Mouse (Mus musculus) regulatory T cell (primary cell): ENCODE measurements at regions not wholly inside any gene's neighbourhood (a gene's known extent, or its start where the extent isn't known, plus 50 kb on each side); places are given as distances from the start of the nearest gene placed in this dataset.

ENCODE experiments used
- in situ Hi-C: fragments of 300-600 bp; cut with MboI, MseI; formaldehyde crosslinking; loops from one replicate; pipeline ENCODE4 v1.15.1; 2025; ENCODE audit warnings: high pct_unique_total_duplicates

DNA sequence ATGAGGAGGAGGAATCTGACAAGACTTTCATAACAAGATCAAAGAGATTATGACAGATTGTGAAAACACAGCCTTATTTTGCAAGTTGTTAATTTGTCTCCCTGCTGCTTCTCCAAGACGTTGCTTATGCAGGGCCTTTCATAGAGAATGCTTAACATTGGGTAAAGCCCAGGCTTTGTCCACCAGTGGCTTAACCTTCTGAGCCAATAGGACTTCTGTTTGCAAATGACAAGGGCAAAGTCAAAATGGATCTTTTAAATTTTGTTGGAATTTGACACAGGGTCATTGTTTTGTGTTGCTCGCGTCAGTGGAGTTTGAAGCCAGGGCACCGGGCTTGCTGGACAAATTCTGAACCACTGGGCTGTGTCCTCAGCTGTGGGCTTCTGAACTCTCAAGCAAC, 346.6 kb downstream of the Epha4 start:
- in situ Hi-C loops, result no loop called here

DNA sequence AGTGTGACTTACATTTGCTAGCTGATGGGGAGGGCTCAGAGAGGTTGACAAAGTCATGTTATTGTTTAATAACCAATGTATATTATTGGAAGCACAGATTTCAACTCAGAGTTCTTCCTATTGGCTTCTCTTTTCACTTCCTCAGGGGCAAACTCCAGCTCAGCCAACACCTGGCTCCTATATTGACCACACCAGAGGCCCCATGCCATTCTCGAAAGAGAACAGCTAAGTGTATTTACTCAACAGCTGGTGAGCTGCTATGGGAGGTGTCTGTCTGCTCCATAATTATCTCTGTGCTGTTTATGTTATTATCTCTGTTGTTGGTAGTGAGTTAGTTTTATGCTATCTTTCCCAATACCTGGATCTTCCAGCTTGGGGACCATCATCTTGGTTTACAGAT, 342.4 kb downstream of the Epha4 start:
- in situ Hi-C loops, result no loop called here

DNA sequence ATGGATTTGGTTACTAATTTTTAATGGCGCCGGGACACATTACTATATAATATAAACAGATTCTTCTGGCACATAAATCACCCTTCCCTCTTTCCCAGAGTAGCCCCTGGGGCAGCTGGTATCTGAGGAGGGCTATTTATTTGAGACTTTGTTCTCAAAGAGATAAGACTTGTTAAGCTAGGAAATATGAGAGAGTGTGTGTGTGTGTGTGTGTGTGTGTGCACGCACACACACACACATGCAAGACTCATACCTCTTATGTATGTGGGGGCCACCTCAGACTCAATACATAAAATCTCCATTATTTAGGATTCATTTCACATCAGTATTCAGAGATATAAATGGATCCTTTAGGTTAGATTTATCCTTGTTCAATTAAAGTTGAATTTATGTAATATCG, 340.1 kb downstream of the Epha4 start:
- in situ Hi-C loops, result no loop called here

DNA sequence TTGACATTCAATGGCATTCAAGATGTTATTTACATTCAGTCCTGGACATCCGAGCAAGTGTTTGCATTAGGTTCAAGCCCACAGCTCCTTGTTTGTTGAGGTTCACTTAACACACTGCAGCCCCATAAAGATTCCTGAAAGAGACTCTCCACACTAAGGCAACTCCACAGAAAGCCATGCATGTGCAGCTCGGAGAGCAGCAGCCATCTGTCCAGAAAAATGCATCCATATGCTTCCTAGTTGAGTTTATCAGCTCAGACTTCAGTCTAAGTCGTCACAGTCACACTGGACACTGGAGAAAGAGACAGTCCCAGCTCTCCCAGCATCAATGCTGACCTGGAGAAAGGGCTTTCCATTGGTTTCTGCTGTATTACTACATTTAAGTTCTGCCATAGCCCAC, 339.7 kb downstream of the Epha4 start:
- in situ Hi-C loops, result no loop called here

DNA sequence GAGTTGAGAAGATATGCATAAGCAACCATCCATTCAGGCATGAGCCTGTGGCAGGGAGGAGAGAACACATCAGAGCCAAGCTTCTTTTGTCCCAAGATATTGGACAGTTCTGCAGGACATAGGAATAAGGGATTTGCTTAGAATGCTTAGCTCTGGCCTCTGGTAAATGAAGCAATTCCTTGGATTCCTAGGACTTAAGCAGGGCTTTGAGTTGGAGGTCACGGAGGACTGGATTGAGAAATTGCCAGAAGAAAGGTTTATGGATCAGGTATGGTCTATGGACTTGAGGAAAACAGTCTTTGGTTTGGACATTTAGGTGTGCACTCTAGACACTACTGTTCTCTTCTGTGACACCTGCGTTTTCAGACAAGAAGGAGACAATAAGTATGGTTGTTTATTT, 338.4 kb downstream of the Epha4 start:
- in situ Hi-C loops, result no loop called here

DNA sequence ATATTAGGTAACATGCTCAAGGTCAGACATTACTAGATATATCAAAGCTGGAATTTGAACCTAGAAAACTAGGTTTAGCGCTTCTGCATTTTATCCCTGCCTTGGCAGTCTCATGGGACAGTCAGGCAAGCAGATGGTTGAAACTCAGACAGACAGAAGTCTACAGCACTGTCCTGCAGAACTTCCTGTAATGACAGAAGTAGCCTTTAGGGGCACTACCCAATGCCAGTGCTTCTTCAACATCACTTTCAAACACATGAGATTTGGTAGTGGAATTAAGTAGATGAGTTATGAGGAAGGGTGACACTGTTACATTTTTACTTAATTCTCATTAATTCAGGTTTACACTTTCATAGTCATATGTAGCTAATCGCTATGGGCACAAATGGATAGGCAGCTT, 330.9 kb downstream of the Epha4 start:
- in situ Hi-C loops, result loop anchor here (10.0 kb wide), 1 partner anchor 1359 kb away; no protein-coding TSS in a partner anchor

DNA sequence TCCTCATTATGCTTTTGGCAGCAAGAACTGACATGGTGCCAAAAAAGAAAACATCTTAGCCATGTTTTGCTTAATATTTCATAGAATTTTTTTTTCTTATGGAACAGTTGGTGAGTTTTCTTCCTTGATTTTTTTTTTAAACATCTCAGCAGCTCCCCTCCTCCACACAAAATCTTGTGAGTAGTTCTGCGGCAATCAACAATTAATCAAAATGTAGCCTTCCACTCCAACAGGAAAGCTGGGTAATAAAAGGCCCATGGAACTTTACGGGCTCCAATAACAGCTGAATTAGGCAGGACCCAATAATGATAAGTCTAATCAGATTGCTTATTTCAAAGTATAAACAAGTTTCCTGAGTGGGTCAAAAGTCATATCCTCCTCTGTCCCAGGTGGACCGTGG, 324.7 kb downstream of the Epha4 start:
- in situ Hi-C loops, result no loop called here

DNA sequence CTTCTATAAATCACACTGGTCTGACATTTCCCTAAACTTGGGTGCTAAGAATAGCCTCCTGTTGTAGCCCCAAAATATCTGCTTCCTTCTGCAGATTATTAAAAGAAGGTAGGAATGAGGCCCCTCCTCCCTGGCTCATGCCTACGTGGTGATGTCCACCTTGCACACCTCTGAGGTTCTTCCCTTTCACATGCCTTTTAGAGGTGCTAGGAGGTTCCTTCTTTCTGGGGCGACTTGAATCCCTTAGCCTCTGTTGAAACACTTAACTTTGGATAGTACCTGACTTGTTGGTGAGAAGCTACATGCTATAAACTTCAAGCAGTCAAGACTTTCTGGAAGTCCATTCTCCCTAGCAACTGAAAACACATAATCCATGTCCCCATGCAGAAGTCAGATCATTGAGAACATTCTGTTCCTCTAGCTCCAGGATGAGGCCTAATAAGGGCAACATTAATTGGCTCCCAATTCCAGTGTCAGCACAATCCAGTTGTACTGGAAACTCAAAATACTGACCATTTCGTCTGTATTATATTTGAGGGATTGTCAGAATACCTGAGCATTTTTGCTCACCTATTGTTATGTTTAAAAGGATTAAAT, 313.5 kb downstream of the Epha4 start:
- in situ Hi-C loops, result no loop called here

DNA sequence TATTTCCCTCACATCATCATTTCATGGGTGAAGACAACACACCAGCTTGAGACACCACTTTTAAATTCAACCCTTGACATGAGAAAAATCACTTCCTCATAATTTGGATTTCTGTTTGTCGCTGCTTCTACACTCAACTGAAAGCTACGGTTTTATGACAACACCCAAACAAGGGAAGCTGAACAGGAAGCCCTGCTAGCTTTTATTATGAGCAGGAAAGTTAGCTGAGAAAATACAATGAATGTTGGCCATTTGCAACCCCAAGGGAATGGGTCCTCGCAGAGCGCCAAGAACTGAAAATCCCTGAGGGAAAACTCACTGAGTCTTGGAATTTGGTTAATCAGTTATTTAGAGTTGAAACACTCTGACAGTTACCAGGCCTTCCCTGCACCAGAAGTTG, 311.9 kb downstream of the Epha4 start:
- in situ Hi-C loops, result no loop called here

DNA sequence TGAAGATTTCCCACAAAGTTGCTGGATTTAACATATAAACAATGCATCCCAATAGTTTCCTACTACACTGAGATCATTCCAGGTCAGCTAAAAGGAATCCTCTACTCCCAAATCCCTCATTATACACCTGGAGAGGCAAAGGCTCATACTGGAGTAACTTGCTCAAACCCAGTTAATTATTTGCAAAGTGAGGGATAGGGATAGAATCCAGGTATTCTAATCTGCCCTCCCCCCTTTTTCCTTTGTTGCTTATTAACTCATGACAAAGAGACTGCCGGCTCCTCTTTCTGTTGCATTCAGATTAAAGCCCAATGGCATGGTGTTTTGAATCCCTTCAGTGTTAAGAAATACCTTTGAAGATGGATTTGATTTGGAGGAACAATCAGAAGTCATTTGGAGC, 308.4 kb downstream of the Epha4 start:
- in situ Hi-C loops, result no loop called here

DNA sequence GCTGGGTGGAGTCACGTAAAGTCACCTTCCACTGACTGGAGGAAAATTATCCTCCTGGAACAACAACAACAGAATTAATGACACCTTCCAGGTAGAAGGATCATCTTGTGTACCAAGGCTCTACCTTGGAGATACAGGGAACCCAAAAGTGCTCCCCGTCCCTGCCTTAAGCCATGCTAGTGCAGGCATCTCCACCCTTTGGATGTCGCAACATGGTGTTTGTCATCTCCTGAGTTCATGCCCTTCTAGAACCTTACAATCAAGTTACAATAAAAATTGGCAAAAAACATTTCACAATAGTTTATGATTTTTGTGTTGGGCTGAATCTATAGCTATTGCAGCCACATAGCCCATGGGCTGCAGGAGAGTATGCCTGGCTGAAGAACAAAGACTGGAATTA, 305.5 kb downstream of the Epha4 start:
- in situ Hi-C loops, result no loop called here

DNA sequence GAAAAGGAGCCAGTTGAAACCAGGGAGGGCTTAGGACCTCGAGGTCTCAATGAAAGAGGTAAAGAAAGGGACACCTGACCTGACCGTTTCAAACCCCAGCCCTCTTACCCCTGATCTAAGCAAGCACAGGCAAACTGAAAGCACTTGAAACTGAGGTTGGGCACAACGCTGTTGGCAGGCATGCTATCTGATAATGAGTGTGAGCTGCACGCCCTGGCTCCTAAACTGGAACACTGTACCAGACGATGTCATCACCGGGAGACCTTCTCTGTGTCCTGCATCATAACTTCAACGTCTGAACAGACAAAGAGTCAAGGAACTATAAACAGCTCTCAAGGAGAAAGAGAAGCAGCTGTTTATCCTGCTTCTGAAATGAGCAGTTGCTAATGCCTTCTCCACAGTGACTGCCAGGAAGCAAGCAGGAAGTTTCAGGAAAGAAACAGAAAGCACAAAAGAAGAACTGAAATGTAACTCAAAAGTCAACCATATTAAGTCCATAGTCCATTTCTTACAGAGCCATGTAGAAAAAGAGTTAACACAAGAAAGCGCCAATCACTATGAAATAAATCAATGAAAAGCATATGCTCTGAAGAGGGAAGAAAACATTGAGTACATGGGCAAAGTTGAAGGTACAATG, 301.3 kb downstream of the Epha4 start:
- in situ Hi-C loops, result no loop called here

DNA sequence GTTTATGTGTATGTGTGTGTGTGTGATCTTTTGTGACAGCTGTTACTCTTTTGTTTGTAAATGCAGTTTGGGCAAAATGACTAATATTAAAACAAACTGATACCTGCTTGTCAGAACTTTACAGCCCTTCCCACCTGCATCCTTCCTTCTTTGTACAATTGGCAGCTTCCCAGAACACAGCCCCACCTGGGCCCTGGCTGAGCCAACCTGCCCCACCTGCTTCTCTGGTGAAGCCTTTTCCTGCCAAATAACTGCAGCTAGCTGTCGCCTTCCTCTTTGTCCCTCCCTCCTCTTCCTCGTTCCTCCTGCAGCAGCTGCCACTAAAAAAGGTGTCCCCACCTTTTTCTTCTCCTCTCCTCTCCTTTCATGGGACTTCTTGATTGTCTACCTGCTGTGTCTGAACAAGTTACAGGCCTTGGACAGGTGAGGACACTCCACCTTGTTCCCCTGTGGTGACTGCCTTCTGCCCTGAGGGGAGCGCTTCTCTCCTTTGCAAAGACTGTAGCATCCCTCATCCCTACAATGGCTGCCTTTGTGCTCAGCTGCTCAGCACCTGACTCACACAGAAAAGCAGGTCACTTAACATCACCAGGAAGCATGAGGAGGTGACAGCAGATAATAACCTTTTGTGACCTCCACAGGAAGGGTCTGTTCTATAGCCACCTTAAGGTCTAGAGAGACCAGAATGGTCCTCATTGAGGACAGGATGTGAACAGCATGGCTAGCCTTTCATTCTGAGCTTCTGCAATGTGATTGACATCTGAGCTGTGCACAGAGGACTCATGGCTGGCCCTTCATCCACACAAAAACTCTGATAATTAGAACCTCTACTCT, 295.2 kb downstream of the Epha4 start:
- in situ Hi-C loops, result no loop called here

DNA sequence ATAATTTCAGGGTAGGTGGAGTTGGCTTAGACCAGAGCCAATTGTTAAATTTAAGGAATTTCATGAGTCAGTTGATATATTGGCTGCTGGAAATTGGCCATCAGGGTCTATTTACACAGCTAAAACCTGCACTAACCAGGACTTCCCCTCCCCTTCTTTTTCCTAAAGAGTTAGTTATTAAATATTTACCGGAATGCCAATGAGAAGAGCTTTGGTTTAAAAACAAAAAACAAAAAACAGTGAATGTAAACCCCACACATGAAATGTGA, 294.6 kb downstream of the Epha4 start:
- in situ Hi-C loops, result no loop called here

DNA sequence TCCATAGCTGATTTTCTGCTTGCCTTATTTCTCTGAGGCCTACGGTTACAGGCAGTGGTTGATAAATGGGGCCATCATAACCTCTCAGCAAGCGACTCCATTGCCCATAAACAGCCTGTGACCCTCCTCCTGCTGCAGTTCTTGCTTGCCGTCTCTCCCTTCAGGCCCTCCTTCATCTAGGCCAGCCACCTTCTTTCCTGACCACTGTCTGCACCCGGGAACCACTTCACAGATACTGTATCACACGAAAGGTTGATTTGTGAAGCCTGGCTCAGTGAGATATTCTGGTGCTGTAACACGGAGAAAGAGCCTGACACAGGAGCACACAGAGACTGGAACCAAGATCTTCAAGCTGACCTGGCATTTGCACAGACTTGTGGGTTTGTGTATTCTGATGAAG, 294.1 kb downstream of the Epha4 start:
- in situ Hi-C loops, result no loop called here

DNA sequence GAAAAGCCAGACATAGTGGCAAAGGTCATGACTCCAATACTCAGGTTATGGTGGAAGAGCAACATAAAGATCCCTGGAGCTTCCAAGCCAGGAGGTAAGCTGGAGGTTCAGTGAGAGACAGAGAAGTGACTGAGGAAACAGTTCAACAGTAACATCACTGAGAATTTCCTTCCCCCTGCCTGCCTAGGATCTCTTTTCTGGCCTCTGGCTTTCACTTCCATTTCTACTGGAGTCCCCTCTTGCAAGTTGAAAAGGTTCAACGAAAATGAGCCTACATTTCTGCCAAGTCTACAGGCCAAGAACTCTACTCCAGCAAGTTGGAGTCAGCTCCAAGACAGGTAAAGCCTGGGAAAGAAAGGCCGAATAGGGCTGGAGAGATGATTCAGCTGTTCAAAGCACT, 293.0 kb downstream of the Epha4 start:
- in situ Hi-C loops, result no loop called here

DNA sequence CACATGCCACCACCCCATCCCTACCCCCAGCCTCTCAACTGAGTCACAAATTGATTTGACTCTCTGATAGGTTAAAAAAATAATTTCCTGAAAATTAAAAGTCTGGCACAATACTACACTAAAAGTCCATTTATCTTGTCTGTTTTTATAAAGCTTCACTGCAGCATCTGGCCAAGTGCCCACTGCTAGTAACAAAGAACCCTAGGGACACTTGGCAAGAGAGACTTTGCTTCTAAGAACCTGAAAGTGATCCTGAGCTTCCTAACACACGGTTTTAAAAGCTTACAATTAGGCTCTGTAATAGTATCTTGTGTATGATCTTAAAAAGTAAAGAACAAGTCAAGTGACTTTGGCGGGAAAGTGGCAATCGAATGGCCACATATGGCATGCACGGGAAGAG, 288.3 kb downstream of the Epha4 start:
- in situ Hi-C loops, result no loop called here

DNA sequence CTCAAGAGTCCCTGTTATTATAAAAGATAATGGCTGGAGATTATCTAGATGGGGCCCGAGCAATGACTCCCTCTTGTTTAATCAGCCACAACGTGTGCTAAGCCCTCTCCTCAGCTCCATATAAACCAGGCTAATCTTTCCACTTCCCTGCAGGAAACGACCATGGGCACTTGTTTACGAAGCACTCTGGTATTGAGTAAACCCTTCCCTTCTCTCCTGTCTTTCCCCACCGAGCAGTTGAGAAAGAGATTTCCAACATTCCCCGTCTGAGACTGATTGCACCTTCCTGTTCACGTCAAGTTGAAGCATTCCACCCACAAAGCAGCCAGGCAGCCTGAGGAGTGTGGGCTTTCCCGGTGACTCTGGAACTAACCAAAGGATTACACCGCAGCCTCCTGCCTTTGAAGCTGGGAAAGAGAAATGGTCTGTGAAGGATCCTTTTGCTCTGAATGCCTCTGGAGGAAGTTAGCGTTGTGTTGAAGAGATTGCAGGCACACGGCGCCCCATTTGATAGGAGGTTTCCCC, 287.8 kb downstream of the Epha4 start:
- in situ Hi-C loops, result no loop called here

DNA sequence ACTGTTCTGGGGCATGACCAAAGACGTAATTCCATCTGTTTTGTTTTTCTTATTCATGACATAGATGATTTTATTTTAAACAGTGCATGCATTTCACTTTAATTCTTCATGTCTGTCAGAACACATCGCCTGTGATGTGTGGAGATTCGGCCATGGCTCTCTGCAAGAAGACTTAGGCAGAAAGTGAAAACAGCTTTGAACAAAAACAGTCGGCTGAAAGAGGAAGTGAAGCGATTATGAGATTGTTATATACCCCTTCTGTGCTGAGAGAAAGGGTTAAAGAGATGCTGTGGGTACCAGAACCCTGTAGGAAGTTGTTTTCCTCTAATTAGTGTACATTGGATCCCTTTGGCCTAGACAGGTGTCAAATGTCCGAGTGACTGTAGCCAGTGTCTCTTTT, 287.1 kb downstream of the Epha4 start:
- in situ Hi-C loops, result no loop called here

DNA sequence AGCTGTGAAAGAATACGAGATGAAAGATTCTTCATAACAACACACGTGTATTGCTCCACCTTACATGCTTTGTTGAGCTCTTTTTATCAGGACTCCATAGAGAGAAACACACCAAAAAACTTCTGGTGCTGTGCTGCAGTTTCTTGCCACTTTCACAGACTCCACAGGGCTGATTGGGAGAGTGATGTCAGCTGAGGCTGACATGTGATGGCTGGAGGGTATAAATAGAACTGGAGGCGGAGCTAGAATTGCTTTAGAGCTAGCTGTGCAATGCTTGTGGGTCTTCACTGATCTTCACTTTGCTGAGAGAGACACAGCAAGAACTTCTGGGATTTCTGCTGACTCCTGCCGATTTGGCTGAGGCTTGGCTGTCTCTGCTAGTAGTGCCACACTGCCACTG, 285.3 kb downstream of the Epha4 start:
- in situ Hi-C loops, result no loop called here

DNA sequence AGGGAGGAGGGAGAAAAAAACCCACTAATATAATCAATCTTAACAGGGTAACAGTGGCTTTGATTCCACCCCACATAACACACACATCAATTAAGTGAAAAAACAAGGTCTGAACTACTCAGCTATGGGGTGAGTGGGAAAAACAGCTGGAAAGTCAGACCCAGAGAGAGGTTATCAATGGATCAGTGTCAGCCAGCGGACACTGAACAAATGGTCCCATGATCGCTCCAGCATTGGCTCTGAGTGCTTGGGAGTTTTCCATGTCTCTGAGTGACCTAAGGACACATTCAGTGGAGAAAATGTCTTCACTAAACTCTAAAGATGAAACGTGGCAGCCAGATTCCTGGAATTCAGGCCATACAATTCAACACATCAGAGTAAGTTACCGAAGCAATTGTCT, 281.9 kb downstream of the Epha4 start:
- in situ Hi-C loops, result no loop called here

DNA sequence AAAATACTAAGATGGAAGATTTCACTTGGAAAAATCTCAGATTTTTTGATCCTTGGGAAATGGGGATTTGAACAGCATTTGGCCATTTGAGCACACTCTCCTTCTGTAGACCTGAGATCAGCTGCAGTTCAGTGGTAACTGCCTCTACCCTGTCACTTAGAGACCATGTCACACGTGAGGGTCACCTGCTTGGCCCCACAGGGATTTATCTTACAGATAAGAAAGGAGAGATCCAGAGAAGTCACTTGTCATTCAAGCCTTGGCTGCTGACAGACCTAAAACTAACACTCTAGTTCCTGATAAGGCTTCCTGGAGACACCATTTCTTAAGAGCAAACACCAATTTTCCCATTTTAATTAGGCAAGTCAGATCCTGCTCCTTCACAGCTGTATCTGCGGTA, 270.2 kb downstream of the Epha4 start:
- in situ Hi-C loops, result no loop called here

DNA sequence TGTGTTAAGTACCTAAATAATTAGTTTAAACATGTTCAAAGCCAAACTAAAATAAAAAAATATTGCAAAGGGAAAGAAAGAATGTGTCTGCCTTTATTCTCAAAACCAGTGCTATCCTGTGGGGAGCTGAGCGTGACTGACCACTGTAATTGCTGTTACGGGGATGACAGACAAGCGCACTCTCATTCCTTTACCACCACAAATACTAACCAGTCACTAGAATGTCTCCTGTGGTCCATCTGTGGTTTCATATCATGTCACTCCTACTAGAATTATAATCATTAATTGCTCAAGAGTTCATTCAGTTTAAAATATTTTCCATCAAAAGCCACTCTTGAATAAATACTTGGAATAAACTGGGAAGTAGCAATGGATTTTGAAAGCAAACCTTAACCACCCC, 268.8 kb downstream of the Epha4 start:
- in situ Hi-C loops, result no loop called here
